Mouse (Mus musculus): ENCODE measurements at regions not wholly inside any gene's neighbourhood (a gene's known extent, or its start where the extent isn't known, plus 50 kb on each side); places are given as distances from the start of the nearest gene placed in this dataset.

GRCm38 (mm10) chr10:17075576-17075975 lies 647.4 kb upstream of the Cited2 start:
- no peak for DNase-seq (ENCODE audit: low read depth, low spot score)

DNA sequence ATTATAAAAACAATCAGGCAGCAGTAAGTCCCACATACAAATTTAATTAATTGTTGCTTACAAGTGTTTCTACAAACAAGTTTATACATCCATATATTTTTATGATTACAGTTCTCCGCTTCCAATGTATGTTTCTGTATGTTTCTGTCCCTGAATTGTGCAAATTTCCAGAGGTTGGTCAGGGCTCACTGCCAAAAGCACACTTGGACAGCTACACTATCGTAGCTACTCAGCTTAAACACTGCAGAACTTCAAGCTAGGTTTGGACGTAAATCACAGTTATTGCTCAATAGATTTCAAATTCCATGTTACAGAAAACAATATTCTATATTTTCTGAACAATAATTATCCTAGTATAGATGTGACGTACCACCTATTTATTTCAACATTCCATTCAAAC lies 646.8 kb upstream of the Cited2 start:
- DNase-seq (ENCODE audit: low read depth, low spot score) = no peak

DNA sequence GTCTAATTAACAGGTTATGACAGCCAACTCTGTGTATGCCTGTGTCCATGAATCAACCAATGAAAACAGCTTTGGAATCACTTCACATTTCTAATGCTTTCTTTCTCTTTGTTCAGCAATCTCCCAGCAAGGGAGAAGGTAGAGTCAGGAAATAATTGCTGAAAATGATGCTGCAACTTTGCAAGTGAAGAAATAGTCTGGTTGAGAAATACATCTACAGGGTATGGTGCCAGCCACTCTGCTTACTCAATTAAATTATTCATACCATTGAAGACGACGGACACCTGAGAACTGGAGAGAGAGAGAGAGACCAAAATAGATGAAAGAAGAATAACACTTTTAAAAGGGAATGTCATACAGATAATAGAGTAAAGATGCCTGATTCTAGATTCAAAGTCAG lies 645.4 kb upstream of the Cited2 start:
- DNase-seq (ENCODE audit: low read depth, low spot score) = no peak

DNA sequence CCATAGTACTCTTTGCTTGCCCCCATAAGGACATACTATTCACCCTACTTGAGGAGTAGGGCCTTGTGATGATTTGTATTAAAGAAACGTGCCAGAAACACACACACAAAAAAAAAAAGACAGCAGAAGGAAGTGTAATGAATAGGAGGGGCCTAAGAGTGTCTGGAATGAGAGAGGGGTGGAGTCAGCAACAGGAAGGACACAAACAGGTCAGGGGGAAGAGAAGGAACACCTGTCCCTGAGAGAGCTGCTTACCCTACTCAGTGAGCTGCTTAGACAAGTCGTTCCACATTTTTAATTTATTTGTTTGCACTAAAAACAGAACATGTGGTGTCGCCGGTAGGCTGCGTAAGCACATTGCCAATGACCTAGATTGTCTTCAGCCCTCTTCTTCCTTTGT lies 642.2 kb upstream of the Cited2 start:
- no peak for DNase-seq (ENCODE audit: low read depth, low spot score)

DNA sequence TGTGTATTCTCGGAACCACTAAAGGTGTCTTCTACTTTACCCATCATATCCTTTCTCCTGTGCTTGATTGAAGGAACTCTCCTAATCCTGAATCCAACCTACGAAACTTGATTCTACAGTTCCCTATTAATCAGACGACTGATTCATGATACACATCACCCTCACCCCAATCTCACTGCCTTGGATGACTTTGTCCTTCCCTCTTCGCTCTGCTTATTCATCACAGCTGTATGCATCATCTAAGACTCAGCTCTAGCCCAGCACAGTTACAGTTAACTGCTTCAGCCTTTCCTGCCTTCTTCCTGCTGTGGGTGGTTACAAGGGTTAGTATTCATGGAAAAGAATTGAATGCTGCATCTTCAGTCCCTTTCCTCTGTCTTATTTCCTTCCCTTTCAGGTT lies 640.1 kb upstream of the Cited2 start:
- DNase-seq (ENCODE audit: low read depth, low spot score) = no peak

- no peak for DNase-seq (ENCODE audit: low read depth, low spot score)
These were observed 621.0 kb upstream of the Cited2 start for GRCm38 (mm10) chr10:17102065-17102464.

- no peak for DNase-seq (ENCODE audit: low read depth, low spot score)
These were observed 619.6 kb upstream of the Cited2 start for GRCm38 (mm10) chr10:17103416-17103815.

DNA sequence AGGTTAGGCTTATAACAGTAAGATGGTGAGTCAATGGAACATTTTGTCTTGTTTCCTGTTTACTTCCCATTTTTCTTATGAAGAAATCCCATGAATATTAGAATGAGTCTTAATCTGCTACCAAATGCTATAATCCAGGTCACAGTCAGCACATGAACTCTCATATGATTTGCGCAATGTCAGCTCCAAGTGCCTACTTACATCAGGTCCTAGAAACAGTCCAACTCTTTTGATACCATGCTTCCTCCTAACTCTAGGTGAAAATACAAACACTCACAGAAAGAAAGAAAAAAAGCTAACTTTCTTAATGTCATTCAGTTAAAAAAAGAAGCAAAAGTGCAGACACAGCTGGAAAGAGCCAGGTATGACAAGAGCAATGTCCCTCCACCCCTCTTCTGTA lies 616.2 kb upstream of the Cited2 start:
- no peak for DNase-seq (ENCODE audit: low read depth, low spot score)

DNA sequence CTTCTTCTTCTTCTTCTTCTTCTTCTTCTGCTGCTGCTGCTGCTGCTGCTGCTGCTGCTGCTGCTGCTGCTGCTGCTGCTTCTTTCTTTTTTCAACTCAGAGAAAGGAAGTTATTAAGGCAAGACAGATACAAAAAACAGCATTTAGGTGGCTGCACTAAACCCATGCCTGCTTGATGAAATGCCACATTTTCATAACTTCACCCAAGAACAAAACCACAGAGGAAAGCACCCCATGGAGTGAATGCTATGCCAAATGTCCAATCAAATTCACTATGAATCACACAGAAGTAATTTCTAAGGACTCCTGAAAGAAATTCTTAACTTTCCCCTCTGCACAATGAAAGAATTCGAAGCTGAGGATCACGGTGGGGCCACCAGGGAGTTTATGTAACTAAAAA lies 611.9 kb upstream of the Cited2 start:
- DNase-seq (ENCODE audit: low read depth, low spot score) = no peak

DNA sequence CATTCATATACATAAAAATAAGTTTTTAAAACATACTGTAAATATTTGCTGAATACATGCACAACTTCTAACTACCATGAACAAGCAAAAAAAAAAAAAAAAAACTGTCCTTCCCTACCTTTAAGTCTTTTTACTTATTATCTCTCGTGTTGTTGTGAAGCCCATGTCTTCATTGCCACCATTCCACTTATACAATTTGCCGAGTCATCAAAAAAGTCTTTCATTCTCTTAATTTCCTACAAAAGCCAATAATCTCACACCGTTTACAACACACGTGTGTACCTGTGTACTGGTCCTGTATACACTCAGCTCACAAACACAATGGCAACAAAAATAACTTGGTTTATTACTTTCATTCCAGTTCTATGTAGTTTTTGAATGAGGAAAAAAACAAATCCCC lies 608.2 kb upstream of the Cited2 start:
- no peak for DNase-seq (ENCODE audit: low read depth, low spot score)

DNA sequence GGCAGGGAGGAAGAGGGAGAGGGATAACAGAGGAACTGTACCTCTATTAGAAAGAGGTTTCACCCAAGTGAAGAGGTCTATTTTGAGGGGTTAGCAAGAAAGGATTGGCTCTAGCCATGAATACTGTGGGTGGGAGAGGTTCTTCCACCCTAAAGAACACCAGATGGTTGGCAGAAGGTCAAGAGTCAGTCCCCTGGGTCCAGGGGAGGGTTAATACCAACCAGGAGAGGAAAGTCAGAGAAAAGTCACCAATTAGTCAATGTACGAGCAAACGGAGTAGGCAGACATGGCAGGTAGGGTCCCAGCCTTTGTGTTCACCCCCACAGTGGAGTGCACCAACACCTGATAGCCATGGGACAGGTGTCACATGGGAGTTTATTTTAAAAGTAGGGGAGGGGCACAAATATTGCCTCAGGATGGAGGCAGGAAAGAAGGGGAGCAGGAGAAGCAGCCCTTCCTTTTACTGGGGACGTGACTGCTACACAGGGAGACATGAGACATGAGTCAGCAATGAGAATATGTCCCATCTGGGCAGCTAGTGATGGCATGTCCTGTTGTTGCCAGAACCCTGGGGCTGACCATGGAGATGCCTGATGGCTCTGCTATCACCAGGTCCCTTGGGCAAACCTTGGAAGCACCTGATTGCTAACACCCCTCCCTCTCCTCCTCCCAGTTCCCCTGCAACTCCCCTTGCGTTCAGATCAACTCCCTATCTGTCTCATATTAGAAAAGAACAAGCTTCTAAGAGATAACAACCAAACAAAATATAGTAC lies 593.4 kb upstream of the Cited2 start:
- DNase-seq (ENCODE audit: low read depth, low spot score) = no peak

DNA sequence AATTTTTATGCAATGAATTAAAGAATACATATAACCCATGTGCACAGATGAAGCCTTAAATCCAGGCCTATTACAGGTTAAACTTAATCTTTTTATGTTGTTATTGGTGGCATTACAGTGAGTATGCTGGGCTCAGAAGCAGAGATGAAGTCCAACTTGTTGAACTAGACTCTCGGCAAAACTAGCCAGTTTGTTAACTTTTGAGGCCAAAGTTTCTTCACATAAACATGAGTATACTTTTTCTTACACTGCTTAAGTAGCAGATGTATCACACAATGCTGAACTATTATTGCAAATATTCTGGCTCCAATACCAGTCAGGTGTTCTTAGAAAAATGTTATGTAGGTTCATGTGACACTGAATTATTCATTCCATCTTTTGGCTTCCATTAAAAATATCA lies 592.4 kb upstream of the Cited2 start:
- DNase-seq (ENCODE audit: low read depth, low spot score) = no peak

DNA sequence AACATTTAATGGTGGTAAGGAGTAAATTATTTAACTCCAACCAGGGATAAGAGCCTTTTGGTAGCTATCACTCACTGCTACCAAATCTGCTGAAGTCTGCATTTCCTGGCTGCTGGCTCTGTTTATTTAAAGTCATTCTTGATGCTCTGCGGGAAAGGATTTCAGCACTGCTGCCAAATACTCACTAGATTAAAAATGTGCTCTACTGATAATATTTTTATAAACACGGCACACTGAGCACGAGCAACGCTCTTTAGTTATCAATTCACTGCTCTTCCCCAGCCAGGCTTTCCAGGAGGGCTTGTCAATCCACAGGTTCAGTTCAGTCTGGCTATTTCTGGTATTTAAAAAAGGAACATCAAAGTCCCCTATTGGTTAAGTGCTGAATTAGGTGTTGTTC lies 591.3 kb upstream of the Cited2 start:
- no peak for DNase-seq (ENCODE audit: low read depth, low spot score)

GRCm38 (mm10) chr10:17175385-17175784 lies 547.6 kb upstream of the Cited2 start:
- DNase-seq (ENCODE audit: low read depth, low spot score) = no peak

DNA sequence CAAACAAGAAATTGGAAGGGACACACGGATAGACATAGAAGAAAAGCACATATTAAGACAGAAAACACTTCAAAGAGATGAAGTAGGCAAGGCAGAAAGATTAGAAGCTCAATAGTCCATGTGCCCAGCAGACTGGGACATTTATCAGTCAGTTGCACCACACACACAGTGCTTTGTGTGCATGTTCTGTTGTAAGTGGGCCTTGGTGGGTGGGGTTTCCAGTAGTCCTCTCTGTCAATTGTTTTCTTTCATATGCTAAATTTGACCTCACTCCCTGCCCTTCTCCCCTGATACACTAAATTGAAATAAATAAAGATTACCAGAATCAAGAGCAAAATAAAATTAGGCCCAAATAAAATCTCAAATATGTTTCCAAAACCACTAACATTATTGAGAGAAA lies 546.0 kb upstream of the Cited2 start:
- no peak for DNase-seq (ENCODE audit: low read depth, low spot score)

- no peak for DNase-seq (ENCODE audit: low read depth, low spot score)
These were observed 545.3 kb upstream of the Cited2 start for GRCm38 (mm10) chr10:17177503-17178278.

- no peak for DNase-seq (ENCODE audit: low read depth, low spot score)
These were observed 544.4 kb upstream of the Cited2 start for GRCm38 (mm10) chr10:17178627-17179026.

DNA sequence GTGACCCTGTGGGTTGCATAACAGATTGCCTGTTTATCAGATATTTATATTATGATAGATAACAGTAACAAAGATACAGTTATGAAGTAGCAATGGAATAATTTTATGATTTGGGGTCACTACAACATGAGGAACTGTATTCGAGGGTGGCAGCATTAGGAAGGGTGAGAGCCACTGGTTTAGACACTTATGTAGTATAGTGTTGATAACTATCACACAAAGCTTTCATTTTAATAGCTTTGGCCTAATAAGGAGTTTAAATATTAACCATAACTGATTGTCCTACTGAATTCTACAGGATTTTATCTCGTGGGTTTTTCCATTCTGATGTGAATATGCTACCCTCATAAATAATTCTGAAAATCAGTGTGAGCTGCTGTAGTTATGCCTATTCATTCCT lies 538.6 kb upstream of the Cited2 start:
- DNase-seq (ENCODE audit: low read depth, low spot score) = no peak

DNA sequence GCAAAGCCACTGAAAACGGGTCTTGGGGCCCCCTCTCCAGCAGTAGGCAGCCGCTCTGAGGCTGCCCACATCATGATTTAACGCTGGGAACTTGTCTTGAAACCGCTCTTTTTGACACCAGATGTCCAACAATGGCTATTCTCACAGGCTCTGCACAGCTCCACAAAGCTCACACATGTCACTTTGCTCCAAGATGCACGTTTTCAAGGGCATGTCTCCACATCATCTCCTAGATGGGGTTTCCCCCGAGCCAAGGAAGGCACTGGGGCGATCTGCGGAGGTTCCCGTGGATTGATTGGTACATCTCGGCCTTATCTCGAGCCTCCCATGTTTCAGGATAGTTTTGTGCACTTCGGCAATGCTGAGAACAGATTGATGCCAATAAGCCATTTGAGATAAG lies 526.8 kb upstream of the Cited2 start:
- no peak for DNase-seq (ENCODE audit: low read depth, low spot score)

DNA sequence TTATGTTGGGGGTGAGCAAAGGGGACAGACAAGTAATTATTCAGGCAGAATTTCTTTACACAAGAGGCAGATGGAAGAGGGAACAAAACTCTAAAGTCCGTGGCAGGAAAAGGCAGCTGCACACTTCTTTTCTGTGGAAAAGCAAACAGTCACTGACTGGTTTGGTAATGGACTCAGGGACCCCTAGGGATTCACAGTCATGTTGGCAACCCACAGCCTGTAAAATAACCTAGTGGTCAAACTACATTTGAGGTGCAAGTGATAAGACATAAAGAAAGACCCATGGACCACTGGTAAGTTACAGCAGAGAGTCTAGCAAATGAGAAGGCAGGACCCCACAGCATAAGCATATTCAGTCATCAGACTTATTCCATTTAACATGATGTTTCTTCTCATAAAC lies 526.4 kb upstream of the Cited2 start:
- DNase-seq (ENCODE audit: low read depth, low spot score) = no peak

GRCm38 (mm10) chr10:17200524-17201426 lies 522.2 kb upstream of the Cited2 start:
- no peak for DNase-seq (ENCODE audit: low read depth, low spot score)

DNA sequence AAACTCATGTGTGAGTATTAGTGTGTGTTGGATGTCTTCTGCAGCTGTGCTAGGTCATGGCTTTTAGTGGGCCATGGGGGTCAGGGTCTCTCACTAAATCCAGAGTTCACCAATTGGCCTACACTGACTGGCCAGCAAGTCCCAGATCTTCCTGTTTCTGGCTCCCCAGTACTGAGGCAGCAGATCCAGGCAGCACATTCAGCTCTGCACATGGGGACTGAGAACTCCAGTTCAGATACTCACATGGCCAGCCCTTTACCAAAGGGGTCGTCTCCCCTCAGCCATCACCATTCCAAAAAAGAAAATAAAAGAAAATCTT lies 521.6 kb upstream of the Cited2 start:
- DNase-seq (ENCODE audit: low read depth, low spot score) = no peak

Data from retina, adult 2 months (tissue).